Mouse (Mus musculus) neural tube, embryonic 12.5 days (tissue): ENCODE measurements around the gene Cyb5r3. TPM values are rescaled to one million over a fixed set of nuclear protein-coding genes. Genes with fewer than 3 reads are reported as not detected.

ENCODE experiments used
- ATAC-seq: fragments of 200-750 bp; cut with Nextera tagmentation; 2 replicates; pipeline ENCODE4 v1.8.0; 2017; ENCODE audit warnings: low read depth, mild to moderate bottlenecking, moderate TSS enrichment, moderate library complexity; ENCODE audit not compliant: low FRiP score
- H3K27ac ChIP-seq: fragments of 300-500 bp; sonication (generic); 2 replicates; pipeline ENCODE4 v1.5.1; 2016
- H3K27me3 ChIP-seq: fragments of 300-500 bp; sonication (generic); replicated peaks from 2 replicates; pipeline ENCODE4 v1.6.1; 2016; ENCODE audit warnings: mild to moderate bottlenecking
- H3K36me3 ChIP-seq: fragments of 300-500 bp; sonication (generic); 2 replicates; pipeline ENCODE4 v1.6.1; 2016; ENCODE audit warnings: mild to moderate bottlenecking
- H3K4me1 ChIP-seq: fragments of 300-500 bp; sonication (generic); 2 replicates; pipeline ENCODE4 v1.6.1; 2016
- H3K4me2 ChIP-seq: fragments of 300-500 bp; sonication (generic); replicated peaks from 2 replicates; pipeline ENCODE4 v1.6.1; 2016; ENCODE audit warnings: mild to moderate bottlenecking
- H3K4me3 ChIP-seq: fragments of 300-500 bp; sonication (generic); 2 replicates; pipeline ENCODE4 v1.5.1; 2016
- H3K9ac ChIP-seq: fragments of 300-500 bp; sonication (generic); 2 replicates; pipeline ENCODE4 v1.6.1; 2016; ENCODE audit warnings: mild to moderate bottlenecking
- H3K9me3 ChIP-seq: fragments of 300-500 bp; sonication (generic); 2 replicates; pipeline ENCODE4 v1.6.1; 2016; ENCODE audit warnings: mild to moderate bottlenecking
- WGBS: fragments of 180-500 bp; shearing (Covaris S2); methylation state at CpG from one replicate; pipeline ENCODE4 v1.1.7; 2016; 5-methylcytosine and 5-hydroxymethylcytosine counted together
- polyA plus RNA-seq: library from polyadenylated mRNA; unstranded; fragments of >200 nt; fragmentation: Nextera tagmentation; extraction: Ambion mirVana; gene quantifications from 2 replicates; pipeline ENCODE4 v1.2.1, GENCODE M21; 2016

The Cyb5r3 gene
- polyA plus RNA-seq, 1 experiment from 2014 or later, result 157 TPM

DNA sequence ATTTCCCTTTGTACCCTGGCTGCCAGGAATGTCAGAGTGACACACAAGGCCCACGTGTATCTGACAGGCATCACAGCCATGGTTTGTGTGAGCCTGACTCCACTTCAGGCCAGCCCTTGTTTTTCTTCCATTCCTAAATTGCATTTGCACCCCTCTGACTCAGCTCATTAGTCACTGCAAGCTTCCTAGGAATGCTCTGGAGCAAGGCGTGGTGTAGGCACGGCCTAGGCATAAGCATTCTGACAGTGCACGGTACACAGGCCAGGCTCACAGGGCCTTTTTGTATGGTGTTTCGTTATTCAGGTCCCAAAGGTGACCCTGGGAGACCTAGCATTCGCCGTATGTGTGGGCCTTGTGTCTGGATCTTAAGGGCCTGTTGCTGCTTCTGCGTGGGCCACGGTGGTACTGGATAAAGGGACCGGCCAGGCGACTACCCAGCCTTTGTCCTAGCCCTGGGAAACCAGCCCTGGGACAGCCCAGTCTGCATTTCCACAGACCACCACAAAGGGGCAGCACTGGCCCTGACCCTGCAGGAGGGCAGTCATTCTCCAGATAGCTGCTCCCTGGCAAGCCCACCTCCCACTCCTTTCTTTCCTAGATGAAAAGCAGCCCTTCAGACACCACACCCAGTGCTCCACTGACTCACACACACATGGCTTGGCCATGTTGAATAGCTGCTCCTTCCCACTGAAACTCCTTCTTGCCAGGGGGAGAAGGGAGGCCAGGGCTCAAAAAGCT is 15.3 kb downstream of the Cyb5r3 start:
- H3K36me3 ChIP-seq, result peaks cover 57% of the 10 kb centered on the region
- H3K27me3 ChIP-seq, result no peaks in the 10 kb centered on the region
- H3K4me2 ChIP-seq, result no peak overlapping the region
- H3K9me3 ChIP-seq, result no peaks in the 10 kb centered on the region
- H3K4me3 ChIP-seq, result no peak overlapping the region
- peaks cover 8% of the 10 kb centered on the region for H3K4me1 ChIP-seq
- no peak overlapping the region for H3K27ac ChIP-seq
- 85% methylated on average over 11 of the region's 11 CpGs for WGBS
- H3K9ac ChIP-seq, result no peak overlapping the region
- ATAC-seq, result no peak

DNA sequence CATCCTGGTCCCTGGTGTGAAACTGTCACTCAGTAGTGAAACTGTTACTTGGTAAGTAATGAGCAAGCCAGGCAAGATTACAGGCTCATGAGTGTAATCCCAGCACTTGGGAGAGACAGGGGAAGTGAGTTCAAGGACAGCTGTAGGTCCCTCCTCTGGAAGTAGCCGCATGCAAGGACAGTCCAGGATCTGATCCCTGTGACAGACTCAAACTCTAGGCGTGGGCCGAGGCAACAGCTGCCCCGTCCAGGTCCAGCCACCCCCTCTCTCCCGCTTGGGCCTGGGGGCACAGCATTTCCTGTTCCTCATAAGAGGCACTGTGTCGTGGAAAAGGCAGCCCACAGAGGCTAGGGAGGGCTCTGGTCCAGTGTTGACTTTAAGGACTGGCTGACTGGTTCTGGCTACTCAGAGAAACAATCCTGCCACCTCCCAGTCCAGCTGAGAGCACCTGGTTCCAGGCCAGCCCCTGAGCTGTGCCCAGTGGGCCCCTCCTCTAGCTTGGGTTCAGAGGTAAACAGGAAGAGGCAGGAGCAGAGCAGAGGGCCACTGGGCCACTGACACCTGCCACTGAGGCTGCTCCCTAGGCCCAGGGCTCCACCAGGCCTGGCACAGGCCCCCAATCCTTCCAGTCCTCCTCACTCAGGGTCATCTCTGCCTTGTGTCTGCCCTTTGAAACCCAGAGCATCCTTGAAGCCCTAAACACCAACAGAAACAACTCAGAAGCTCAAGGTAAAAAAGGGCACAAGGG is 16.5 kb downstream of the Cyb5r3 start:
- no peaks in the 10 kb centered on the region for H3K9me3 ChIP-seq
- no peak for ATAC-seq
- H3K27me3 ChIP-seq, result no peaks in the 10 kb centered on the region
- no peak overlapping the region for H3K4me3 ChIP-seq
- H3K9ac ChIP-seq, result no peak overlapping the region
- H3K27ac ChIP-seq, result no peak overlapping the region
- 79% methylated on average over 6 of the region's 6 CpGs for WGBS
- H3K4me2 ChIP-seq, result no peak overlapping the region
- no peaks in the 10 kb centered on the region for H3K4me1 ChIP-seq
- H3K36me3 ChIP-seq, result peaks cover 48% of the 10 kb centered on the region

DNA sequence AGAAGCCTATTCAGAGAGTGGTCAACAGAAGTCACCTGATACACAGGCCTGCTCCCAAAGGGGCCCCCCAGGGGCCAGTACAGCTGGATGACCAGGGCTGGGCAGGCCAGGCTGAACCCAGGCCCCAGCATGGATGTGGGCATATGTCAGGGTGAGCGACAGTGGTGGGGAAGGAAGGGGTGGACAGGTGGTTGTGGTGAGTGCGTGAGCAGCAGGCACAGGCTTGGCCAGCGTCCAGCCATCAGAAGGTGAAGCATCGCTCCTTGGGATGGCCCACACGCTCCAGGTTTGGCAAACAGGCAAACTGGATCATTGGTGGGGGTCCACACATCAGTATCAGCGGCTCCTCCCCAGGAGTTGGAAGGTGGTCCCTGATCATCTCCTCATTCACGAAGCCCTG is 18.1 kb downstream of the Cyb5r3 start:
- H3K27ac ChIP-seq, result no peak overlapping the region
- no peak for ATAC-seq
- H3K9me3 ChIP-seq, result no peaks in the 10 kb centered on the region
- no peaks in the 10 kb centered on the region for H3K4me1 ChIP-seq
- H3K36me3 ChIP-seq, result peaks cover 34% of the 10 kb centered on the region
- H3K4me2 ChIP-seq, result no peak overlapping the region
- H3K27me3 ChIP-seq, result no peaks in the 10 kb centered on the region
- 93% methylated on average over 7 of the region's 7 CpGs for WGBS
- H3K9ac ChIP-seq, result no peak overlapping the region
- H3K4me3 ChIP-seq, result no peak overlapping the region

DNA sequence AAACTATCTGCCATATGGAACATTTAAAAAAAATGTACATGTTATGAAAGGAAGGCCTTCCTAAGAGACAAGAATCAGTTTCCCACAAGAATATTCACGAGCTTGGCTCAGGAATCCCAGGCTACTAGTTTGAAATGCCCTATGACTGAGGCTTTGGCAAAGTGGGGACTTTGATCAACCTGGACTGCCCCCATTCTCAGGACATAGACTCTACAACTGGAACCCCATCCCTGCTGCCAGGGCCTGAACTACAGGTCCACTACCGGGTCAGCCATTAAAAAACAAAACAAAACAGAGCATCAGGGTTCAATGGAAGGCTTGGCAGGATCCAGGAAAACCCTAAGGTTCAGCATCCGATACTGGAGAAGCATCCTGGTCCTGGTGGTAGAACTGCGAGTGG is 21.7 kb downstream of the Cyb5r3 start:
- ATAC-seq, result no peak
- Histone ChIP-seq H3K4me3 (no peak overlapping the region), H3K27me3 (no peaks in the 10 kb centered on the region), H3K27ac (no peak overlapping the region), H3K4me2 (no peak overlapping the region), H3K4me1 (peaks cover 12% of the 10 kb centered on the region), H3K9ac (no peak overlapping the region), H3K9me3 (no peaks in the 10 kb centered on the region), H3K36me3 (peaks cover 29% of the 10 kb centered on the region)
- WGBS, result 86% methylated on average over 4 of the region's 4 CpGs

DNA sequence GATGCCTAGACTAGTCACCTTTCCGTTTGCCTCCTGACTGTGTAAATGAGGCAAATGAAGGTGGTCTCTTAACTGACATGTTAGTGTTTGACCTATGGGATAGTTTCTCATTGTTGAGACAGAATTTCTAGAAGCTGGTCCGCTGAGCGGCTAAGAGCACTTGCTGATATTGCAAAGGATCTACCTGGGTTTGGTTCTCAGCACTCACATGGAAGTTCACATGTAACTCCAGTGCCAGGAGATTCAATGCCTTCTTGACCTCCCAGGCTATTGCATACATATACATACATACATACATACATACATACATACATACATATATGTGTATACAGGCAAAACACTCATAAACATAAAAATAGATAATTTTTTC is 22.3 kb downstream of the Cyb5r3 start:
- Histone ChIP-seq H3K4me2 (peak overlapping the region; percentile 89), H3K4me1 (peaks cover 12% of the 10 kb centered on the region), H3K27me3 (no peaks in the 10 kb centered on the region), H3K27ac (peak overlapping the region; percentile 64; the same call in 1 of the 2 replicates), H3K9me3 (no peaks in the 10 kb centered on the region), H3K9ac (no peak overlapping the region), H3K36me3 (peaks cover 34% of the 10 kb centered on the region), H3K4me3 (0 out of 2 replicates have a peak overlapping the region, but pooled peaks have one; percentile 7)
- ATAC-seq, result no peak
- WGBS, result 33% methylated on average over 3 of the region's 3 CpGs

DNA sequence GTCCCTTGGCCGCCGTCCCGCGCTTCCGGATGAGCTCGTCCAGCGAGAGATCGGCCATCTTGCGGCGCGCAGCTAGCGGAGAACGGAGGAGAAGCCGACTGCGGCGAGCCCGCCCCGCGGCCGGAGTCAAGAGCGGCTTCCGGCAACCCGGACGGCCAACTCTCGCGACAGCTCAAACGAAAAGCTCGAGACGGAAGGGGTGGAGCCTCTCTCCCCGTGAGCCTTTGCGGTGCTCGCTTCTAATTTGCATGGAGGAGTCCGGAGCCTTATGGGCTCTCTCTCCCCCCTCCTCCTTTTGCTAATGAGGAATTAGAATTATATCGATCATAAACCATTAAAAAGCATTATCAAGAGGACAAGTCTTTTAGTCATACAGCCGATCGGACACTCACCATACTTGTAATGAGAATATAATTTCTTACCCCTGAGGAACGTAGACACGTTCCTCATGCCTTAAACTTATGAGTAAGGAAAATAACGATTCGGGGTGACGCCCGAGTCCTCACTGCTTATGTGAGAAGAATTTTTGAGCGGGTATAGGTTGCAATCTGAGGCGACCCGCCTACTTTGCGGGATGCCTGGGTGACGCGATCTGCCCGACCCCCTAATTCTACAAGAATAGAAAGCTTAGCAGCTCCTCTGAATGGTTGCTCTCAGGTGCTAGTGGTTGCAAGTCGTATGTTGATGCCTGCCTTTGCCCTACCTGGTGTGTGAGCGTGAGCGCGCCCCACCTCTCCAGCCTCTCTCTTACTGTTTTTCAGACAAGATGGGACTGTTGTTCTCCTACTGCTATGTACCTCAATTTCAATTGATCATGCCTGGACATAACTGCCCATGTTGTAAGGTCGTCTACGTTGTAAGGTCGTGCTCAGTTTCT is 23.0 kb downstream of the Cyb5r3 start, which contains the start of gene Poldip3:
TSS of gene Poldip3 (minus strand) at position 189 of the 877 bp plus-strand sequence.
- peak within 1 kb of the TSS; percentile 93 for H3K27ac ChIP-seq
- WGBS, result under 1% methylated on average over 56 of the region's 56 CpGs
- peak within 1 kb of the TSS; percentile 89 for H3K4me2 ChIP-seq
- H3K4me1 ChIP-seq, result peaks cover 12% of the 10 kb centered on the region
- peaks cover 36% of the 10 kb centered on the region for H3K36me3 ChIP-seq
- H3K27me3 ChIP-seq, result no peaks in the 10 kb centered on the region
- H3K9ac ChIP-seq, result peak within 1 kb of the TSS; percentile 95
- peak within 1 kb of the TSS; percentile 95 for H3K4me3 ChIP-seq
- peak; percentile 92 for ATAC-seq
- H3K9me3 ChIP-seq, result no peaks in the 10 kb centered on the region

DNA sequence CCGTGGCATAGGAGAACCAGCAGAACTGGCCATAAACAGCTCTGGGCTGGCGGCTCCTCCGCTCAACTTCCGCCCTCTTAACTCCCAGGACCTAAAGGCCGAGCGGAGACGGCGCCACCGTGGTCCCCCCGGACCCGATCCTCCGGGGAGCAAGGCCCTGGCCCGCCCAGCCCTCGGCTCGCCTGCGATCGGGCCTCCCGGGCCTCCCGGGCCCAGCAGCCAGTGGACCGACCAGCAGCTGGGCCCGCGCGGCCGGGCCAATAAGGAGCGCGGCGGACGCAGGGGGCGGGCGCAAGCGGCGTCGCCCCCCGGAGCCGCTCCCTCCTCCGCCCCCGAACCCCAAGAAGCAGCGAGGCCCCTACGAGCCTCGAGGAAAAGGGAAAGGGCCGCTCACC is 23.6 kb downstream of the Cyb5r3 start:
- H3K4me2 ChIP-seq, result peak overlapping the region; percentile 89
- H3K9me3 ChIP-seq, result no peaks in the 10 kb centered on the region
- H3K36me3 ChIP-seq, result peaks cover 34% of the 10 kb centered on the region
- H3K4me1 ChIP-seq, result peaks cover 12% of the 10 kb centered on the region
- H3K4me3 ChIP-seq, result peak overlapping the region; percentile 95
- WGBS, result under 1% methylated on average over 41 of the region's 41 CpGs
- H3K27me3 ChIP-seq, result no peaks in the 10 kb centered on the region
- peak overlapping the region; percentile 93 for H3K27ac ChIP-seq
- ATAC-seq, result peak; percentile 87
- peak overlapping the region; percentile 95 for H3K9ac ChIP-seq

DNA sequence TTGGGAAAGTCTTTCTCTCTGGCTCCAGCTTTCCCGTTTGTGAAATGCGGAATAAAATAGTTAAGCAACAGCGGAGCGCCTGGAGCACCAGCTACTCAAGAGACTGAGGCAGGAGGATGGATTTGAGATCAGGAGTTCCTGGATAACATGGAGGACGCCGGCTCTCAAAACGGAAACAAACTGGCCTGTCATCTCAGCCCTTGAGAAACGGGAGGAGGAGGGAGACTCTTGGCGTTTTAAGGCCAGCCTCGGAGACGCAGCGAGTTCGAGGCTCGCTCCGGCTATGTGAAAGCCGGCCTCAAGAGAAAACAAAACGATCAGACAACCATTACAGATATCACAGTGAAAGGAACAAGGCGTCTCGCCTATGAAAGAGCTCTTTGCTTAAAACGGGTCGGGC is 24.0 kb downstream of the Cyb5r3 start:
- peaks cover 30% of the 10 kb centered on the region for H3K36me3 ChIP-seq
- WGBS, result 5% methylated on average over 21 of the region's 21 CpGs
- peak overlapping the region; percentile 93 for H3K27ac ChIP-seq
- peak overlapping the region; percentile 95 for H3K9ac ChIP-seq
- peak overlapping the region; percentile 95 for H3K4me3 ChIP-seq
- ATAC-seq, result no peak
- H3K27me3 ChIP-seq, result no peaks in the 10 kb centered on the region
- peak overlapping the region; percentile 89 for H3K4me2 ChIP-seq
- peaks cover 14% of the 10 kb centered on the region for H3K4me1 ChIP-seq
- no peaks in the 10 kb centered on the region for H3K9me3 ChIP-seq

DNA sequence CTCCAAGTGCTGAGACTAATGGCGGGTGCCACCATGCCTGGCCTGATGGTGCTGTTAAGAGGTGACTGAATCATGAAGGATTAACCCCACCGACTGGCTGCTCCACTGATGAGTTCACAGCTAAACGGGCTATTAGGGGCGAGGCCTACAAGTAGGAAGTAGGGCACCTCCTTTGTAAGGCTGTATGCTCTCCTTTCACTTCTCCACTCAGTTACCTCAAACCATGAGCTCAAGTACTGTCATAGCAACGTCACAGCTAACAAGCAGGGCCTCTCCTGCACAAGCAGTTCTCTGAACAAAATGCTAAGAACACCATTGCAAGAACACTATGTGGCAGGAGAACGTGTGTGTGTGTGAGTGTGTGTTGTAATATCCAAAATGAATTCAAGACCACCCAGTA is 26.9 kb downstream of the Cyb5r3 start:
- H3K27ac ChIP-seq, result no peak overlapping the region
- no peak overlapping the region for H3K9ac ChIP-seq
- H3K4me1 ChIP-seq, result peaks cover 25% of the 10 kb centered on the region
- ATAC-seq, result no peak
- no peaks in the 10 kb centered on the region for H3K9me3 ChIP-seq
- no peaks in the 10 kb centered on the region for H3K27me3 ChIP-seq
- H3K4me2 ChIP-seq, result no peak overlapping the region
- H3K4me3 ChIP-seq, result no peak overlapping the region
- H3K36me3 ChIP-seq, result peaks cover 29% of the 10 kb centered on the region
- WGBS, result 92% methylated on average over 6 of the region's 6 CpGs

DNA sequence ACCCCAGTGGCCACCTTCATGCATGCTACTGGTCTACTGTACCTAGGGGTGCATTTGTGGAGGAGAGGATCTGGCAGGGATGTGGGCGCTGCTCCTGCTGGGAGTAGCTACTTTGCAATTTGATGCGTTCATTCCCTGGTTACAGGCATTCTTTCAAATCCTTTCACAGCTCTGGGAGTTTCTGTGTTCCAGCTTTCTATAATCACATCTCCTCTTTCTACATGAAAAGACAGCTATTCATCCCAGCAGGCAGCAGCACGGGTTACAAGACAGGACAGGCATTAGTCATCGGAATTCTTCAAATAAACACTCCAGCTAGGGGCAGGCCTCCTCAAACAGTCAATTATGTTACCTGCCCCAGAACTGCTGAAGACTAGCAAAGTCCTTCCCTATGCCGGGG is 29.5 kb downstream of the Cyb5r3 start:
- WGBS, result 55% methylated on average over 5 of the region's 5 CpGs
- Histone ChIP-seq H3K27ac (no peak overlapping the region), H3K9me3 (no peaks in the 10 kb centered on the region), H3K9ac (no peak overlapping the region), H3K4me1 (peaks cover 20% of the 10 kb centered on the region), H3K4me3 (no peak overlapping the region), H3K36me3 (peaks cover 37% of the 10 kb centered on the region), H3K4me2 (no peak overlapping the region), H3K27me3 (no peaks in the 10 kb centered on the region)
- ATAC-seq, result no peak

DNA sequence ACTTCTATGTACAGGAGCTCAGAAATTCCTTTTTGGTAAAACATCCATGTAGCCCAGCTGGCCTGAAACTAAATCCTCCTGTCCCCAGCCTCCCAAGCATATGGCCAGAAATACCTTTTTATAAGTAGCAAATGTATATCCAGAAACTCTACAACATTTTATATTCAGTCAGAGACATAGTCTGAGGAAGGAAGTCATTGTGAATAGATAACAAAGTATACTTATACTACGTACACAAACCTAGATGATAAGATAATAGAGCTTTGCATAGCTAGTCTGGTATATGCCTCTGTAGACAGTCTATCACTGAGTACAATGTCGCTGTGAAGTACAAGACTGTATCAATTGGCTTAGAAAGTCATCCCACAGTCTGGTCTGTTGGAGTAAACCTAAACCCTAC is 36.7 kb downstream of the Cyb5r3 start:
- WGBS, result over 99% methylated on average over 2 of the region's 2 CpGs
- no peak overlapping the region for H3K4me2 ChIP-seq
- H3K9ac ChIP-seq, result no peak overlapping the region
- no peak overlapping the region for H3K4me3 ChIP-seq
- no peaks in the 10 kb centered on the region for H3K4me1 ChIP-seq
- H3K27ac ChIP-seq, result no peak overlapping the region
- no peak for ATAC-seq
- H3K36me3 ChIP-seq, result peaks cover 69% of the 10 kb centered on the region
- H3K27me3 ChIP-seq, result no peaks in the 10 kb centered on the region
- H3K9me3 ChIP-seq, result no peaks in the 10 kb centered on the region

DNA sequence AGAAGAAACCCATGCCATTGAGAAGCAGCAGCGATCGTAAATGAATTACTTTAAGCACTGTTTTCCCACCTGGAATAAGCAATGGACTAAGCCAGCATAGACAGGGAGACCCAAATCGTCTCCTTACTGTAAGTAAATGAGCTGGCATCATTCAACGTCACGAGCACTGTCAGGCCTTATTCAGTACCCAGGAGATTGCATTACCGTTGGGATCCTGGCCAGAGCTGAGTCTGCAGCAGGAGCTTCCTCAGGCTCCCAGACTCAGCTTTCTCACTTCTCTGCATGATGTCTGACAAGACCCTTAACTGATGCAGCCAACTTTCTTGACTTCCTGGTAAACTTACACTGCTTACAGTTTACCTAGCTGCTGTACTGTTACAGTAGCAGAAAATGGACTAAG is 37.7 kb downstream of the Cyb5r3 start:
- WGBS, result 92% methylated on average over 6 of the region's 6 CpGs
- no peaks in the 10 kb centered on the region for H3K9me3 ChIP-seq
- no peak overlapping the region for H3K4me3 ChIP-seq
- no peaks in the 10 kb centered on the region for H3K4me1 ChIP-seq
- no peak overlapping the region for H3K9ac ChIP-seq
- H3K27me3 ChIP-seq, result no peaks in the 10 kb centered on the region
- H3K4me2 ChIP-seq, result no peak overlapping the region
- peaks cover 77% of the 10 kb centered on the region for H3K36me3 ChIP-seq
- no peak for ATAC-seq
- no peak overlapping the region for H3K27ac ChIP-seq
